Mouse (Mus musculus) midbrain, postnatal 0 days (tissue): ENCODE results near the gene Lca5l. TPM values are rescaled to one million over a fixed set of nuclear protein-coding genes. Genes with fewer than 3 reads are reported as not detected.

Experiments
- ATAC-seq: fragments of 200-750 bp; cut with Nextera tagmentation; 2 replicates; pipeline ENCODE4 v1.8.0; 2017; ENCODE audit warnings: moderate number of reproducible peaks, mild to moderate bottlenecking, moderate TSS enrichment, moderate library complexity; ENCODE audit not compliant: low FRiP score
- DNase-seq: peaks from one replicate; pipeline ENCODE4 v3.0.0-alpha.2; 2015; ENCODE audit warnings: low spot score
- H3K27ac ChIP-seq: fragments of 300-500 bp; sonication (generic); 2 replicates; pipeline ENCODE4 v1.5.1; 2014; ENCODE audit warnings: low read depth, mild to moderate bottlenecking, low read length, mixed read lengths
- H3K27me3 ChIP-seq: fragments of 300-500 bp; sonication (generic); 2 replicates; pipeline ENCODE4 v1.6.1; 2014; ENCODE audit warnings: low read length, control low read depth, mixed read lengths; ENCODE audit not compliant: insufficient read depth
- H3K36me3 ChIP-seq: fragments of 300-500 bp; sonication (generic); 2 replicates; pipeline ENCODE4 v1.6.1; 2014; ENCODE audit warnings: low read length, control low read depth, mixed read lengths; ENCODE audit not compliant: insufficient read depth
- H3K4me1 ChIP-seq: fragments of 300-500 bp; sonication (generic); 2 replicates; pipeline ENCODE4 v1.6.1; 2014; ENCODE audit warnings: mild to moderate bottlenecking, control low read depth, antibody characterized with exemption, low read length, mixed read lengths; ENCODE audit not compliant: insufficient read depth
- H3K4me2 ChIP-seq: fragments of 300-500 bp; sonication (generic); 2 replicates; pipeline ENCODE4 v1.6.1; 2014; ENCODE audit warnings: low read depth, mild to moderate bottlenecking, low read length, mixed read lengths; ENCODE audit not compliant: poor library complexity, severe bottlenecking
- H3K4me3 ChIP-seq: fragments of 300-500 bp; sonication (generic); 2 replicates; pipeline ENCODE4 v1.5.1; 2014; ENCODE audit warnings: low read depth, mild to moderate bottlenecking, low read length, moderate library complexity
- H3K9ac ChIP-seq: fragments of 300-500 bp; sonication (generic); replicated peaks from 2 replicates; pipeline ENCODE4 v1.6.1; 2014; ENCODE audit warnings: mild to moderate bottlenecking, low read length, moderate library complexity, mixed read lengths; ENCODE audit not compliant: poor library complexity, severe bottlenecking
- H3K9me3 ChIP-seq: fragments of 300-500 bp; sonication (generic); 2 replicates; pipeline ENCODE4 v1.6.1; 2016; ENCODE audit warnings: low read length, control low read depth
- CTCF ChIP-seq: IDR thresholded peaks from 2 replicates; pipeline ENCODE4 v1.5.1; 2016; ENCODE audit warnings: antibody characterized with exemption, mild to moderate bottlenecking
- WGBS: fragments of 180-500 bp; shearing (Covaris S2); extraction: QIAGEN DNeasy Blood & Tissue Kit; methylation state at CpG from one replicate; pipeline ENCODE4 v1.1.7; 2014; 5-methylcytosine and 5-hydroxymethylcytosine counted together
- polyA plus RNA-seq: library from polyadenylated mRNA; unstranded; fragments of >200 nt; fragmentation: Nextera tagmentation; extraction: Ambion mirVana; gene quantifications from 2 replicates; pipeline ENCODE4 v1.2.1, GENCODE M21; 2015
- total RNA-seq: library from RNA; depleted of rRNA; stranded (reverse); fragments of >200 nt; gene quantifications from 2 replicates; pipeline ENCODE4 v1.2.3, GENCODE M21; 2014

Lca5l gene
- total and polyA plus RNA-seq, 2 experiments from 2014 or later: 2.4 to 3.0 TPM

DNA sequence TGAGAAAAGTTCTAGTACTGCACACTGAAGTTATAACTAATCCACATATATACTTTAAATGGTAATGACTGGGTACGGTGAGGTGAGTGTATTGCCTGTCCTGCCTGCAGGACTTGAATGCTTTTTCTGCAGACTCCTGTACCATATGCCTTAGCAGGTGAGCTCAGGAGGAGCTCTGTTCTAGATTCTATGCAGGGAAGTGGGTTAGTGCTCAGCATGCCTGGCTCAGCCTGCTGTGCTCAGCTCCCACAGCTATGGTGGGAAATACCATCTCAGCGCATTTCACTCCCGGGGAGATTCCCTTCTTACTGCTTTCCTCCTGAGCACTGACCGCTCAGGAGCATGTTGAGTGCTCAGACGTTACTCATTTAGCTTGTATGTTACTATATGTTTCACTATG lies 4.5 kb downstream of the Lca5l start:
- Histone ChIP-seq H3K36me3 (no peaks in the 10 kb centered on the region), H3K4me2 (no peak overlapping the region), H3K4me1 (0 out of 2 replicates have a peak, but pooled peaks cover 4% of the 10 kb centered on the region), H3K4me3 (no peak overlapping the region), H3K27ac (no peak overlapping the region), H3K9me3 (no peaks in the 10 kb centered on the region), H3K27me3 (no peaks in the 10 kb centered on the region), H3K9ac (no peak overlapping the region)
- 79% methylated on average over 5 of the region's 5 CpGs for WGBS
- no peak for TF ChIP-seq CTCF
- ATAC-seq (no peak), DNase-seq (no peak)

DNA sequence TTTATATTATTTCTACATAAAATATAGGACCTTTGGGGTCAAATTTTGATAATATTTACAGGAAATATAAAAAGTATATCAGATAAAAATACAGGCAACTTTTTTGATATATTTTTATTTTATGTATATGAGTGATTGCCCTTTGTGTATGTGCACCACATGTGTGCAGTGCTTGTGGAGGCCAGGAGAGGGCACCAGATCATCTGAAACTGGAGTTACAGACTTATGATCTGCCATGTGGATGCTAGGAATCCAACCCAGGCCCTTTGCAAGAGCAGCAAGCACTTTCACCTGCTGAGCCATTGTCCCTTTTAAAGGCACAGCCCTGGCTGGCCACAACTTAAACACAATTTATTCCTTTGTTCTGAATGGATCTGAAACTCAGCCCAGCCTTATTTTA lies 12.9 kb downstream of the Lca5l start:
- ATAC-seq (no peak), DNase-seq (no peak)
- TF ChIP-seq CTCF: peak; percentile 21; the same call in 1 of the 2 replicates
- no peak overlapping the region for H3K4me3 ChIP-seq
- no peak overlapping the region for H3K9ac ChIP-seq
- H3K27me3 ChIP-seq: no peaks in the 10 kb centered on the region
- H3K27ac ChIP-seq: no peak overlapping the region
- H3K36me3 ChIP-seq: no peaks in the 10 kb centered on the region
- no peak overlapping the region for H3K4me2 ChIP-seq
- no peaks in the 10 kb centered on the region for H3K9me3 ChIP-seq
- no peaks in the 10 kb centered on the region for H3K4me1 ChIP-seq

DNA sequence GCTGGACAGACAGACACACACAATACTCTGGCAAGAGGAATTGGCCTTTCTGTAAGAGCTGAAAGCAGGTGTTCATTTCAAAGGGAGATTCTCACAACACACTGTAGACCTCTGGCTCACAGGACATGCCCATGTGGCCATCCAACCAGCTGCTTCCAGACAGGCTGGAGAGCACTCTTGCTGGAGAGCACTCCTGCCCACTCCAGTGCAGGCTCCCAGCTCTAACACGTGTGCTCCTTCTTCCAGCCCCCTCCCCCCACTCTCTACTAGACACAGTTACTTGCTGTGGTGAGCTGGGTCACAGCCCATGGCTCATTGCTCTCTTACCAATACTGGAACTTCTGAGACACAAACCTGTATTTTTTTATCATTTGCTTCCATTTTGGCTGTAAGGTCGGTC lies 16.7 kb downstream of the Lca5l start:
- H3K27me3 ChIP-seq: no peaks in the 10 kb centered on the region
- no peak for DNase-seq

DNA sequence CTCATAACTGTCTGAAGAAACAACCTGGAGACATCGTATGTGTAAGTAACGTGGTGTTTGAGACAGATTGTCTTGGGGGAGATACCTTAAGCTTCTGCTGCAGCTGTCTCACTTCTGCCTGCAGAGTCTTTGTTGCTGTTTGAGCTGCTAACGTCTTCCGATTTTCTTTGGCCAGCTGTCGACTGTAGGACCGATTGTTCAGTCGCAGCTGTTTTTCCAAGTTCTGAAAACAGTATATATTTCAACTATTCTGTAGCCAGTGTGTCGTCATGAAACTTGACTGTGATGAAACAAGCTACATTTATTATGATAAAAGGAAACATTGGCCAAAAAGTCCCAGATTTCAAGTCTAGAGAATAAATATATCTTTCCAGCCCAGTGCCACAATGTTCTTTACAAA lies 18.4 kb downstream of the Lca5l start:
- DNase-seq (no peak), ATAC-seq (no peak)
- WGBS: 70% methylated on average over 8 of the region's 8 CpGs
- no peak overlapping the region for H3K27ac ChIP-seq
- H3K9ac ChIP-seq: no peak overlapping the region
- H3K4me1 ChIP-seq: no peaks in the 10 kb centered on the region
- H3K36me3 ChIP-seq: no peaks in the 10 kb centered on the region
- no peak overlapping the region for H3K4me2 ChIP-seq
- no peaks in the 10 kb centered on the region for H3K9me3 ChIP-seq
- H3K27me3 ChIP-seq: no peaks in the 10 kb centered on the region
- no peak for TF ChIP-seq CTCF
- H3K4me3 ChIP-seq: no peak overlapping the region

More for the DNA sequence above, 16.7 kb downstream of the Lca5l start:
- no peak overlapping the region for H3K4me3 ChIP-seq
- no peak overlapping the region for H3K4me2 ChIP-seq
- no peaks in the 10 kb centered on the region for H3K36me3 ChIP-seq
- no peak overlapping the region for H3K27ac ChIP-seq
- 46% methylated on average over 2 of the region's 2 CpGs for WGBS
- no peak overlapping the region for H3K9ac ChIP-seq
- ATAC-seq: no peak
- no peaks in the 10 kb centered on the region for H3K4me1 ChIP-seq
- no peaks in the 10 kb centered on the region for H3K9me3 ChIP-seq
- no peak for TF ChIP-seq CTCF

DNA sequence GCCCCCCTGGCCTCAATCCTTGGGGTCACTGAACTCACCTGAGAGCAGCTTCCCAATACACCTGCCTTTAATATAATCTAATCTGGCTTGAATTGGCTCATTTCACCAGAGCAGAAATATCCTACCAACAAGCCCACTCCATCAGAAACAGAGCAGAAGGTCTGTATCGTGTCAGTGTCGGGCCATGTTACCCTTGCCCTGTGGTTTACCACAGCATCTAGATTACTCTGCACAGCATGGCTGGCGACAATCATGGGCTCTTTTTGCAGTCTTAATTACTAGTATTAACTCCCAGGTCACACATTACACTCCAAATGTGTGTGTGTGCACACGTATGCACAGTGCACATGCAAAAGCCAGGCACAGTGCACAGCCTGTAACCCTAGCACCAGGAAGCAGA lies 23.2 kb downstream of the Lca5l start:
- H3K4me3 ChIP-seq: no peak overlapping the region
- H3K9ac ChIP-seq: no peak overlapping the region
- no peak for ATAC-seq
- no peaks in the 10 kb centered on the region for H3K27me3 ChIP-seq
- H3K9me3 ChIP-seq: no peaks in the 10 kb centered on the region
- no peaks in the 10 kb centered on the region for H3K36me3 ChIP-seq
- no peak overlapping the region for H3K4me2 ChIP-seq
- no peak for TF ChIP-seq CTCF
- no peak overlapping the region for H3K27ac ChIP-seq
- DNase-seq: no peak
- 93% methylated on average over 4 of the region's 4 CpGs for WGBS
- no peaks in the 10 kb centered on the region for H3K4me1 ChIP-seq

DNA sequence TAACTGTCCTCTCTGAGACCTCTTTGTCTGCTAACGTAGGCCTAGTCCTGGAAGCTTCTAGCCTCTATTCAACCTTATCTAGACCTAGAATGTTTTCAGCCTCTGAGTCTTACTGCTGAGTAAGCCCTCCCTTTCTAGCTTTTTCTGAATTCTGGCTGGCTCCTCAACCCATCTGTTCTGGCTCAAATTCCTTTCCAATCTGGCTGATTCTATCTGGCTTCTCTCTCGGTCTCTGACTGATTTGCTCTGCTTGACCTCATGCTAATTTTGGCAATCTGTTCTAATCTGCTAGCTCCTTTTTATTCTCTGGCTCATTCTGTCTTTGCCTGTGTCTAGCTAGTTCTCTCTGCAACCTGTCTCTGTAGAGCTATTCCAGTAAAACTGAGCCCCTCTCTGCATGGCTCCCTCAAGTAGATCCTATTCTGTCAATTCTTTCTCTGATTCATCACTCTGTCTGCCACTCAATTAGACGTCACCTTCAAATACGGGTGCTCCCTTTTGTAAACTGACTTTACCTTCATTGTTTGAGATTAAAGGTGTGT lies 26.3 kb downstream of the Lca5l start:
- WGBS: 71% methylated on average over 4 of the region's 4 CpGs
- H3K9me3 ChIP-seq: no peaks in the 10 kb centered on the region
- no peak overlapping the region for H3K4me3 ChIP-seq
- ATAC-seq (no peak), DNase-seq (peak; percentile 62)
- H3K27ac ChIP-seq: no peak overlapping the region
- H3K27me3 ChIP-seq: no peaks in the 10 kb centered on the region
- H3K36me3 ChIP-seq: no peaks in the 10 kb centered on the region
- no peak overlapping the region for H3K4me2 ChIP-seq
- no peak overlapping the region for H3K9ac ChIP-seq
- no peak for TF ChIP-seq CTCF
- H3K4me1 ChIP-seq: no peaks in the 10 kb centered on the region
